Mouse (Mus musculus): ENCODE measurements around the gene Adamts18.

Gene Adamts18

GRCm38 (mm10) chr8:113656154-113656553 lies 192.4 kb downstream of the Adamts18 start:
- DNase-seq, result no peak

DNA sequence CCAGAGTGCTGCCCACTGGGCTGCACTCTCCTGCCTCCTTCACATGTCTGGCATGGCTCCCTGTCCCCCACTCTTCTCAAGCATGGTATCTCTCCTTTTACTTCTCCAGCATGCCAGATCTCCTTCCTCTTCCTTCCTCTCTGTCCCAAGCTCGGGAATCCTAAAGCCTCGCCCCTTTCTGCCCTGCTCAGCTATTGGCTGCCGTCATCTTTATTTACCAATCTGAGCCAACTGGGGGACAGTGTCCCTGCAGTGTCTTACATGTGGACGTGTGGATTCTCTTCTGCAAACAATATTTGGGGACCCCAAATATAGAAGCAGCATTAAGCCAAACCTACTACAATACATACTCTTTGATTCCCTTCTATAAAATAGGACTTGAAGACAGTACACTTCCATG lies 195.4 kb downstream of the Adamts18 start:
- DNase-seq, result no peak

DNA sequence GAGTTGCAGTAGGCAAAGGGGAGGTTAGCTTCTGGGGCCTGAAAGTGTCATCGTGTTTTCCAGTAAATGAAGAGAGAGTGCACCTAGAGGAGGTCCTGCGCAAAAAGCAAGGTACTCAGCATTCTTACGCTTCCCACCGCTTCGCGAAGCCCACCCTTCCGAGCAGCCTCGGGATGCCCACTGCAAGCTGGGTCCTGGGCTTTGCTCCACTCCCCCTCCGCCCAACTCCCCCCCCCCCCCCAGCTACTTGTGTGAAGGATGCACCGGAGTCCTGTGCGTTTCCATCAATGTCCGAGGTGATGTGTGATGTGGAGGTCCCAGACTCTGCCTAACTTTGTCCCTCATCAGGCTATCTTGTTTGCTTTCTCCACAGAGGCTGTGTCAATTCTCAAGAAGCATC lies 196.1 kb downstream of the Adamts18 start:
- DNase-seq, result no peak

All from cerebellum, adult 8-10 months (tissue).